Mouse (Mus musculus) thymus, postnatal 36 days (tissue): ENCODE data around the gene Asap2.

Experiments used
- DNase-seq, 2 experiments: peaks; one replicate each; pipeline ENCODE4 v3.0.0; 2022; ENCODE audit warnings: mixed read lengths in 2 of 2

The Asap2 gene

DNA sequence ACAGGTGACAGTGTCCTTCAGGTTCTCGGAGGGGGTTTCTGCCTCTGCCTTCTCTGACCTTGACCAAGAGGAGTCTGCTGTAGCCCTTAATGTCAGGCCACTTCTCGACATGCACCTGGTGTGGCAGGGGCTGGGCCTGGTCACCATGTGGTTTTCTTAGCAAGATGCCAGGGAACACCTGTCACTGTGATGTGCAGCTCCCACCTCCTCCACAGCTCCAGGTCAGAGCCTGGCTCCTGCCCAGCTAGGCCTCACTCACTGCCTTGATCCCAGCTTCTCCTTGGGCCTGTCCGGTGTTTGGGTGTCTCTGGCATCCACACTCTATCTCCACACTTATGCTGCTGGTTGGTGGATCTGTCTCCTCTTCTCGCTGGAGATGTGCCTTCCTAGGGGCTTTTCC, 142.8 kb downstream of the Asap2 start:
- no peak for DNase-seq

GRCm38 (mm10) chr12:21133972-21134859, 144.0 kb downstream of the Asap2 start:
- peak; percentile 16 to 17 for DNase-seq

- no peak for DNase-seq
Observed at GRCm38 (mm10) chr12:21135651-21136461, 145.6 kb downstream of the Asap2 start.

DNA sequence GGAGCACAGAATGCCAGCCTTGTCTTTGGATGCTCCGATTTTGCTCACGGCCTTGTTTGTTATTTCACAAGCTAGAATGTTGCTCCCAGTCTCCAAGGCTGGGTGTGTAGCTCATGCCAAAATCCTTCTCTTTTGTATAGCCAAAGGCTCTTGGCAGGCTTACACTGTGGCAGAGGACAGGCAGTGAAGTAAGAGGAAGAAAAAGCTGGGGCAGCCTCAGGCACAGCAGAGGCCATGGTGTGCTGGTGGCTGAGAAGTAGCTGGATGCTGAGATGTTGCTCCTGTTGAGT, 146.1 kb downstream of the Asap2 start:
- DNase-seq, result no peak

GRCm38 (mm10) chr12:21139560-21139959, 149.3 kb downstream of the Asap2 start:
- DNase-seq, result no peak

GRCm38 (mm10) chr12:21140153-21140552, 149.9 kb downstream of the Asap2 start:
- no peak for DNase-seq

GRCm38 (mm10) chr12:21140741-21141308, 150.6 kb downstream of the Asap2 start:
- DNase-seq, result no peak

- no peak for DNase-seq
Observed at GRCm38 (mm10) chr12:21141691-21142300, 151.5 kb downstream of the Asap2 start.

DNA sequence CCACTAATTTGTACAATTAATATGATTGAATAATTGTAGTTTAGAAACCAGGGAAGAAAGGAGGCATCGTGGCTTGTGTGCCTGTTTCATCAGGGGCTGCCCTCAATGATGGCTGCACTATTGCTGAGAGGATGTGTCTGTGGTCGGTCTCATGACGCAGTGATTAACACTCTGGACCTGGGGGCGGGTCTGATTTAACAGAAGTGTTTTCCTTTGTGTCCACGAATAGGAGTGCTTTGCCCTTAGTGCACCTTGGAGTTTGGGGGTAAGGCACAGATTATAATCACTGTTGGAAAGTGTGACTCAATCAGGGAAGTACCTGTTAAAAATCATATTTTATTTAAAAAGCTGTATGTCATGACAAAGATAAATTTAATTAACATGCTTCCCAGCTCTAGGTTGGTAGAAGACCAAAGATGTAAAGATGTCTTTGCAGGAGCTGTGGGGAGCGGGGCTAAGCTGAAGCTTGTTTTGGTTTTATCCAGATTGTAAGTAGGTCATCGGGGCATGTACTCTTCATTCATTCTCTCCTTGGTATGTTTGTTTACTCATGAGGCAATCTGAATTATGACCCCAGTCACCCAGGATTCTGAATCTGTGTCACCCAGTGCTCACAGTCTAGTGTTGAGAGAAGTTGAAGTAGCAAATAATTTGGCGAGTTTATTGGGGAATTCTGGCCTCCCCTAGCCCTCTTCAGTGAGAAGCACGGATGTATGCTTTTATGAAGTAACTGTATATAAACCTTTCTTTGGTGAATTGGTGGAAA, 152.4 kb downstream of the Asap2 start:
- DNase-seq, result no peak

- DNase-seq, result no peak
Observed at GRCm38 (mm10) chr12:21144602-21145001, 154.3 kb downstream of the Asap2 start.

DNA sequence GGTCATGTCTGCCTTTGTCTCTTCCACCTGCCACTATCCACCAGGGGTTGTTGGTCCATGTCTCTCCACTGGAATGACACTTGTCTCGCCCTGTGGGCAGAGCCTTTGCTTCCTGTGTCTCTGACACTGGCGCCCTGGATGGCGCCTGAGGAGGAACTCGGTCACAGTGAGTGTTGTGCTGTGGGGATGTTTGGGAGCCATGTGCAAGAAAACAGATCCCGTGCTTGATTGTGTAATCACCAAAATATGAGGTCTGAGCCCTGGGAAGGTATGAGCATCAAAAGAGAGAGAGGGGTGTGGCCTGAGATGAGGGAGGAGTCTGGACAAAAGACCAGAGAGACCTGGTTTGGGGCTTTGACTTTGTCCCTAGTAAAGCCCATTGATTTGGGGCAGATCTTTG, 154.8 kb downstream of the Asap2 start:
- DNase-seq, result no peak

- no peak for DNase-seq
Observed at GRCm38 (mm10) chr12:21146826-21147225, 156.6 kb downstream of the Asap2 start.

GRCm38 (mm10) chr12:21153279-21153707, 163.0 kb downstream of the Asap2 start:
- DNase-seq, result no peak

GRCm38 (mm10) chr12:21155062-21155461, 164.8 kb downstream of the Asap2 start:
- DNase-seq, result no peak

- no peak for DNase-seq
Observed at GRCm38 (mm10) chr12:21159304-21159703, 169.0 kb downstream of the Asap2 start.

DNA sequence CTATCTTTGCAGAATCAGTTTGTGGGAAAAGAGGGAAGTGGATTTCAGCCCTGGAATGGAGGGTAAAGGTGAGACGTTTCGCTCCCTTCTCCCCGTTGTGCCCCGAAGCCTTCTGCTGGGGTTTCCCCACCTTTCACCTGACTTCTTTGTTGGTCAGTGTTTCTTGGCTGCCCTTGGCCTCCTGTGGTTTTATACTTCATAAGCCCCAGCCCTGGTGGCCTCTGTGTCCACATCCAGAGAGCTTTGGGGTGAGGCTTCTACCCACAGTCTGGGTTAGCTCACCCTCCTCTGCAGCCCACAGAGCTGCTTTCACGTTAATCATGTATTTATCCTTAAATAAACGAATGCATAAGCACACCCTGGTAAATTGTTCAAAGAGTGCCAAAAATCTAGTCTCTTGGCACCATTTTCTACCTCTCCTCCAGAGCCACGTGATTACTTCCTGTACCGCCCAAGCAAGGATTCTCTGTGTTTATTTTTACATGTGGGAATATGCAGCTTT, 170.1 kb downstream of the Asap2 start:
- no peak for DNase-seq

DNA sequence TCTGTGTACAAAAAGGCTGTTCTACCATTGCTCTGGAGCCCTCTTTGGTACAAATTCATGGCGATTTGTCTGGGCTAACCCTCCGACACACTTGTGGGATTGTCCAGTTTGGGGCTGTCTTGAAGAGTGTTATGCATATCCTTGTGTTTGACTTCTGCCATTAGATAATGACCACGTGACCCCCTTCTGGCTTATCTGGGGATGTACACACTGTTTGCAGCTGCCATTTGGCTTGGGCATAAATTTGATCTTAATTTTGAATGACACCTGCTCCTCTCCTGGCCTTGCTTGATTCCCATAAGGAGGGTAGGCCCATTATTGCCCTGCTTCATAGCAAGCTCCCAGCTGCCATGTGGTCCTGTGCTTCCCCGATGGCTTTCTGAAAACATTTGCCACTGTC, 171.6 kb downstream of the Asap2 start:
- no peak for DNase-seq

- DNase-seq, result no peak
Observed at GRCm38 (mm10) chr12:21163706-21164105, 173.4 kb downstream of the Asap2 start.

- no peak for DNase-seq
Observed at GRCm38 (mm10) chr12:21164251-21164650, 174.0 kb downstream of the Asap2 start.

DNA sequence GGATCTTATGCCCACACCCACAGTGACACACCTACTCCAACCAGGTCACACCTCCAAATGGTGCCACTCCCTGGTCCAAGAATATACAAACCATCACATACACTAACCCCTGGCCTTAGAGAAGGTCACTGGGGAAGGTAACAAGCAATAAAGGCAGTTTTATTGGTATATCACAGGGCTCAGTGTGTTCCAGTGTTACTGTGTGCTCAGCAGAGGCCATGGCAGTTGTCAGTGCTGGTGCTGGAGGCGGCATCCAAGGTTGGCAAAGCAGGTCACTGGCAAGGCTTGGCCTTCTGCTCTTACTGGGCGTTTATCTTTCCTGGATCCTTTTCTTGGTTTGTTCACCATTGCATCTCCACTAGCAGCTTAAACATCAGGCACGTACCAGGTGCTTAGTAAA, 174.9 kb downstream of the Asap2 start:
- DNase-seq, result no peak

GRCm38 (mm10) chr12:21165891-21166342, 175.7 kb downstream of the Asap2 start:
- DNase-seq, result no peak
